Mouse (Mus musculus): ENCODE data around the gene Gm9944.

Gene Gm9944

GRCm38 (mm10) chr4:144453217-144453616, at the start of gene Gm9944:
TSS of gene Gm9944 (minus strand) at chr4:144453317.
- DNase-seq = no peak

GRCm38 (mm10) chr4:144493331-144493730, 40.2 kb upstream of the Gm9944 start:
- DNase-seq = no peak

GRCm38 (mm10) chr4:144468091-144468490, 15.0 kb upstream of the Gm9944 start:
- DNase-seq = no peak

DNA sequence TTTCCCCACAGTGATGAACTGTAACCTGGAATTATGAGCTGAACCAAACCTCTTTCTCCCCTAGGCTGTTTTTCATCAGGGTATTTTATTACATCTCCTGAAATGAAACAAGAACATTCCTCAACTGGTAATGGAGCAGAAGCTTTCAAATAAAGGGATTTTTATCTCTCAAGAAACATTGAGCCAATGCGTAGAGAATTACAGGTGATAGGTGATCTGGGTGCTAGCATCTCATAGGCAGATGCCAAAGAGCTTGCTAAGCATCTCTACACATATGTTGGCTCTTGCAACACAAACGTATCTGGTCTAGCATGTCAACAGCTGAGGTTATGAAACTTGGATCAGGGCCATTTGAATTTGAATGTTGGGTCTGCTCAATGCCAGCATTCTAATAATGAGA, 12.1 kb upstream of the Gm9944 start:
- DNase-seq = no peak

- no peak for DNase-seq
Observed at GRCm38 (mm10) chr4:144463656-144464055, 10.5 kb upstream of the Gm9944 start, which contains the start of gene Aadacl3. TSS of gene Aadacl3 (minus strand) at chr4:144463756.

GRCm38 (mm10) chr4:144448546-144448945, 4.6 kb downstream of the Gm9944 start:
- no peak for DNase-seq

GRCm38 (mm10) chr4:144441582-144441981, 11.5 kb downstream of the Gm9944 start:
- no peak for DNase-seq

DNA sequence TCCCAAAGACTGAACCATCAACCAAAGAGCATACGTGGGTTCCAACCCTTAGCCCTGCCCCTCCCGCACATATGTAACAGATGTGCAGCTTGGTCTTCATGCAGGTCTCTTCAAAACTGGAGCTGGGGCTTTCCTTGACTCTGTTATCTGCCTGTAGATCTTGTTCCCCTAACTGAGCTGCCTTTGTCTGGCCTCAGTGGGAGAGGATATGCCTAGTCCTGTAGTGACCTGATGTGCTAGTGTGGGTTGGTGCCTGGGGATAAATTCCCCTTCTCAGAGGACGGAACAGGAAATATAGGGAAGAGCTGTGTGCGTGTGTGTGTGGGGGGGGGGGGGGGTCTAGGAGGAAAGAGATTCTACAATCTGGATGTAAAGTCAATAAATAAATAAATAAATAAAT, 12.0 kb downstream of the Gm9944 start:
- no peak for DNase-seq

- no peak for DNase-seq
Observed at GRCm38 (mm10) chr4:144438672-144439071, 14.4 kb downstream of the Gm9944 start, which contains the start of gene 1700012P22Rik. TSS of gene 1700012P22Rik (minus strand) at chr4:144438772.

DNA sequence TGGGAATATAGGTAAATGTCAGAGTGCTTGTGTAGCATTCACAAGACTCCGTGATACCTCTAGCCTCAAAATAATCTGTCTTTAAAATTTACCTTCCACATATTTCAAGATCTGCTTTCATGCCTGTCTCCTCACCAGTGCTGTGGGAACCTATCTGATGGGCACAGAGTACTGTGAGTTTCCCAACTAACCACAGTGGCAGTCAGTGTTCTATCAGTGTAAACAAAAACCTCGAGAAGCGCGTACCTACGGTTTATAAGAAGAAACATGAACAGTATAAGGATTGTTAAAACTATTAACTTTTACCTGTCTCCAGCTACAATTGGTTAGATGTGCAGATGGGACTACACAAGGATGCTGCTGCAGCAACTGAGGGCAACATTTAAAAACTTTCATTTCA, 19.9 kb downstream of the Gm9944 start:
- DNase-seq = no peak

- no peak for DNase-seq
Observed at GRCm38 (mm10) chr4:144430723-144431122, 22.4 kb downstream of the Gm9944 start.

DNA sequence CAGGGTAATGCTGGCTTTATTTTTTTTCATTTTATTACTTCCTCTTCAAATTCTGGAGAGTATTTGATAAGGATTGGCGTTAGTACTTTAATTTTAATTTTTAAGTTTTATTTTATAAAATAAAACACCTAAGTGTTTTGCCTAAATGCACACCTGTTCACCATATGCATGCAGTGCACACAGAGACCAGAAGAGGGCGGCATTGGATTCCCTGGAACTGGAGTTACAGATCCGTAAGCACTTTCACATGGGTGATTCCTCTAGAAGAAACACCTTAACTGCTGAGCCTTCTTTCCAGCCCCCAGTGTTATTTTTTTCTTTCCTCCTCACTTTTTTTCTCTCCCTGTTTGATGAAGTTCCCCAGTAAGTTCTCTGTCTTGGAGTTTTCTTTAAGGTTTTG, 24.2 kb downstream of the Gm9944 start:
- DNase-seq = peak in 1 of 2 experiments; percentile 4

DNA sequence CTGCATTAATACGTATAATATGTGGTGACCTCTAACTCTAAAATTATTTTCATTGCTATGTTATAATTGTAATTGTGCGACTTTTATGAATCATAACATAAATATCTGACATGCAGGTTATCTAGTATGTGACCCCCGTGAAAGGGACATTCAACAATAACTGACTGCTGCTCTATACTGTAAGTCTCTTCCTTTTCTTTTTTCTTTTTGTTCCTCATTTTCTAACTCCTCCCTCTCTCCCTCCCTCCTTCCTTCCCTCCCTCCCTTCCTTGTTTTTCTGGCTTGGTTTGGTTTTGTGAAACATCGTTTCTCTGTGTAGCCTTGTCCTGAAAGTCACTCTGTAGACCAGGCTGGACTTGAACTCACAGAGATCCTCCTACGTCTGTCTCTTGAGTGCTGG, 28.5 kb downstream of the Gm9944 start:
- no peak for DNase-seq

- DNase-seq = no peak
Observed at GRCm38 (mm10) chr4:144420644-144421043, 32.5 kb downstream of the Gm9944 start.

DNA sequence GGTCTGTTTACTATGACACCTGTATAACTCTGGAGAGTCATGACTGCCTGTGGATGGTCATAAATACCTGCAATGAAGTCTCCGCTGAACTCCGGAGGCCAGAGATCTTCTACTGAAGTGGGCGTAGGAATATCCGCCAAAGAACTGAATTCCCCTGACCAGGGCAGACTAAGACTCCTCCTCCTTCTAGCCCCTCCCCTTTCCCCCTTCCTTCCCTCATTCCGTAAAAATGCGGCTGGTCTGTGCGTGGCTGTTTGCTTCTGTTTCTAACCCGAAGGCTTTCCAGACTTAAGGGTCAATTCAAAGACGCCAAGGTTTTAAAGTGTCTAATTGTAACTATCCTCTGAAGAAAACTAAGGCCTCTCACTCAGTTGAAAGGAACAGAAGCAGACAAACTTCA, 44.8 kb downstream of the Gm9944 start, which contains the start of gene Pramef12:
Pramef12 (minus strand) TSS at position 175 of the 400 bp plus-strand sequence.
- no peak for DNase-seq

DNA sequence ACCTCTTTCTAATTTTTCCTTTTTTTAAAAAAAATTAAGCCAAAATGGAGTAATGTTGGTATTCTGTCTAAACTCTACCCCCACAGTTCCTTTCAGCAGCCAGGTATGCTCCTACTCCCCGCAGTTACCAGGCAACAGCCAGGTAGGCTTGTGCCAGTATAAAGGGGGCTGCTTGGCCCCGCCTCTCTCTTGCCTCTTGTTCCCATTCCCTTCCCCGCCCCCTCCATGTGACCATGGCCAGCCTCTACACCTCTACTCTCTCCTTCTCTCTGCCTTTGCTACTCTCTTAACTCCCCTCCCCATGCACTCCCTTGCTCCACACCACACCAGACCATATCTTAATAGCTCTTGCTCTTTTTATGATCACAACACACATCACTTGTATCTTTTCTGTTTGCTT, 46.9 kb downstream of the Gm9944 start:
- DNase-seq = no peak

DNA sequence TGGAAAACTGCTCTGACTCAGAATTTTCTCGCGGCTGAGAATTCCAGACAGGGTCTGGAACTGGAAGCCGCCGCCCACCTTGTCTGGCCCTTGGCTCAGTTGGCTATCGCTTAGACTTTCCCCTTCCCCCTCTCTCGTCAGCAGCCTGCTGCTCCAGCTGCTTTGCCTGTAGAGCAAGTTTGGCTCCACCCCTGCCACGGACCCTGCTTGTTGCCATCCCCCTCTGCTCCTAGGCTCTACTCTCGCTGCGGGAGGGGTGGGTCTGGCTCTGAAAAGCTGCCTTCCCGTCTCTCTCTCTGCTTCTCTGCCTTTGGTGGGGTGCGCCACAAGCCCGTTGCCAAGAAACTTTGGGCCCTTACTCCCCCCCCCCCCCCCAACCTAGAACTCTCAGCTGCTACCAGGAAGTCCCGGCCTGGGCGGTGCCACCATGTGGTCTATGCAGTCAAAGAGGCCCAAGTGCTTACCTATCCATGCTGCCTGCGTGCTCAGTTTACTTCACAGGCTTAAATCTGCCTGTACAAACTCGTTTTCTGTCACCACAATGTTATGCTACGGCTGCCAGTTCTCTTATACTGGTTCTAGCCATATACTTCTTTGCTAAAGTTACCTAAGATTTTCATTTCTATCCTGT, 48.5 kb downstream of the Gm9944 start:
- DNase-seq = no peak

All from cerebellum, postnatal 25 days (tissue).